Mouse (Mus musculus): ENCODE data around the gene Zcchc24. TPM values are rescaled to one million over a fixed set of nuclear protein-coding genes. Genes with fewer than 3 reads are reported as not detected.

Zcchc24 gene
- polyA plus RNA-seq, 1 experiment from 2014 or later, result 4.3 TPM

DNA sequence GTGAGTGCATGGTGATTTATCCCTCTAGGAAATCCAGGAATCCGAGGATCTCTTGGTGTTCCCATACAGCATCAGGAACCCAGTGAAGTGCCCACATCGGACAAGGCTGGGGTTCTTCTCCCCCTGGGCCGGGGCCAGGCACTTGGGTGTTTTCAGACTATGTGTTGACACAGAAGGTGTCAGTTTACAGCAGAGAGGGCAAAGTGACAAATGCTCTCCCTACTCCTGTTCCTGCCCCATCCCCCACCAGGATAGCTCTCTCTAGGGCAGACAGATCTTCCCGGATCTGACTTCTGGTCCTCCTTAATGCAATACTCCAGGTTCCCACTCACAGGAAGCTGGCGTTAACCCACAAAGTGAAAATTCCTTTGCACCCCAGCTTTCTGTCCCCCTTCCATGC is 5.3 kb upstream of the Zcchc24 start:
- WGBS (ENCODE audit: insufficient replicate concordance), result 35% methylated on average over 5 of the region's 5 CpGs
- DNase-seq, result no peak
- Histone ChIP-seq H3K4me1 (replicated peaks) (peaks cover 23% of the 10 kb centered on the region), H3K27ac (0 out of 2 replicates have a peak overlapping the region, but pooled peaks have one; percentile 18), H3K9ac (no peak overlapping the region), H3K36me3 (no peaks in the 10 kb centered on the region), H3K9me3 (replicated peaks) (no peaks in the 10 kb centered on the region), H3K4me2 (no peak overlapping the region), H3K4me3 (replicated peaks) (no peak overlapping the region), H3K27me3 (peaks cover 6% of the 10 kb centered on the region)
- ATAC-seq (ENCODE audit: low read depth), result peak; percentile 30; the same call in 1 of the 2 replicates

DNA sequence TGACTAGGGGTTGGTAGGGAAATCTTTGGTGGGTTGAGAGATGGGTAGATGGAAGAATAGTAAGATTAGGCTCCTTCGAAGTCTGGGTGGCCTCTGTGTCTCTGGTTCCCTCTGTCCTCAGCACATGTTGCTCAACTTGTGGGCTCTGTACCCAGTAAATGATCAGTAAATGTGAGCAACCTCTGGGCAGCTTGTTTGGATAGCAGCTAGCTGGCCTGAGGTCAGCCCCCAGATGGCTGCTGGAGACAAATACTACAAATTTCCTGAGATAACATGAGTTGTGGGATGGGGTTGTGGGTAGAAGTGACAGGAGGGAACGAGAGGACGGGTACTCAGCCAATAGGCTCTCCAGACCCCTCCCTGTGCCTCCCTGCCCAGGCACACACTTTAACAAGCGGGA is 4.2 kb upstream of the Zcchc24 start:
- DNase-seq (no peak), ATAC-seq (ENCODE audit: low read depth) (no peak)
- H3K36me3 ChIP-seq, result no peaks in the 10 kb centered on the region
- no peak overlapping the region for H3K4me2 ChIP-seq
- no peak overlapping the region for H3K9ac ChIP-seq
- peaks cover 34% of the 10 kb centered on the region for H3K4me1 ChIP-seq (replicated peaks)
- 12% methylated on average over 4 of the region's 4 CpGs for WGBS (ENCODE audit: insufficient replicate concordance)
- H3K27me3 ChIP-seq, result peaks cover 15% of the 10 kb centered on the region
- H3K9me3 ChIP-seq (replicated peaks), result no peaks in the 10 kb centered on the region
- peak overlapping the region; percentile 29; the same call in 1 of the 2 replicates for H3K27ac ChIP-seq
- no peak overlapping the region for H3K4me3 ChIP-seq (replicated peaks)

DNA sequence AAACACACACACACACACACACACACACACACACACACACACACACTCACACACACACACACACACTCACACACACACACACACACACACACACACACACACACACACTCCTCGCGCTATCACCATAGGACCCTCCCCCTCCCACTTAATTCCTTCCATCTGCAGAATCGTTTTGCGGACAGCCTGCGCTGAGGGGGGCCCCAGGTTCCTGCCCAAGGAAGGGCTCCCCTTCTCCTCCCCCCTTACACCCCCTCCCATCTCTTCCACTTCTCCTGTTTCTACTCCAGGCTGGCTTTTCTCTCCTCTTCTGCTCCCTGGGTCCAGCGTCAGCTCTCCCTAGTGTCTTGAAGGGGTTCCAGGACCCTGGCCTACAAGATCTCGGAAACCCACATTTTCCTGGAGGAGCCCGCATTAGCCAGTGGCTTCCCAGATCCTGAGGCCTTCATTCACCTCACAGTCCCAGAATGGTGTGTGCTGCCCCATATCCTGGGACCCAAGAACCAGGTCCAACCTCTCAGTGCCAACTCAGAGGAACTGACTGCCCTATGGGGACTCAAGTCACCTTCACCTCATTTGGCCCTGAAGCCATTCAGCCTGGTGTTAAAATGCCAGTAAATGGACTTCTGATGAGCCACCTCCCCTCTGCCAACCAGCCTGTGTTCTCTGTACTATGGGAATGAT is 927 bp upstream of the Zcchc24 start:
- peaks cover 57% of the 10 kb centered on the region for H3K4me1 ChIP-seq (replicated peaks)
- H3K27me3 ChIP-seq, result peaks cover 23% of the 10 kb centered on the region
- H3K4me2 ChIP-seq, result no peak overlapping the region
- no peaks in the 10 kb centered on the region for H3K36me3 ChIP-seq
- H3K4me3 ChIP-seq (replicated peaks), result no peak overlapping the region
- no peaks in the 10 kb centered on the region for H3K9me3 ChIP-seq (replicated peaks)
- DNase-seq (no peak), ATAC-seq (ENCODE audit: low read depth) (no peak)
- 38% methylated on average over 8 of the region's 8 CpGs for WGBS (ENCODE audit: insufficient replicate concordance)
- no peak overlapping the region for H3K27ac ChIP-seq
- H3K9ac ChIP-seq, result no peak overlapping the region

DNA sequence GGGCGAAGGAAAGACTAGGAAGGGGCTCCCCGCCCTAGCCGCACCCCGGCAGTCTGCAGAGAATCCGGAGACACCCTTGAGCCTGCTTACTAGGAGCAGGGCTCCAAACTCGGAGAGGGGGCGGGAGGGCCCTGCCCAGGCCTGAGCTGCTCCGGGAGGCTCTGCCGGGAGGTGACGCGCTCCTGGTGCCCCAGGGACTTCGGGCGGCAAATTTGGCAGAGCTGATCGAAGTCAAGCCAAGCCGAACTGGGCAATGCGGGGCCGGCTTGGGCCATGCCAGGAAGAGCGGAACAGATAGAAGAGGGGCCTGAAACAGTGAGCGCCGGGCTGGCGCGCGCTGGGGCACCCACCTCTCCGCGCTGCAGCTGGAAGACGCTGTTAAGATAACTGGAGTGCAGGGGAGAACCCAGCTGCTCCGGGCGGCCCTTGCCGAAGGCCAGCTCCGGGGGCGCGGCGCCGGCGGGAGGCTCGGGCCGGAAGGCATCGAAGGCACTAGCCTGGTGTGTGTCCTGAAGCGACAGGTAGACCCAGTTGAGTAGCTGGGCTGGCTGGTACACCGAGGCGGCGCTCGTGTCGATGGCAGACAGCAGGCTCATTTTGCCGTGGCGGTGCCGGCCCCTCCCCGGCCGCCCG is 462 bp downstream of the Zcchc24 start:
- H3K9me3 ChIP-seq (replicated peaks), result no peaks in the 10 kb centered on the region
- DNase-seq, result peak; percentile 15
- ATAC-seq (ENCODE audit: low read depth), result peak; percentile 59
- H3K4me2 ChIP-seq, result peak overlapping the region; percentile 94
- peaks cover 23% of the 10 kb centered on the region for H3K27me3 ChIP-seq
- H3K36me3 ChIP-seq, result no peaks in the 10 kb centered on the region
- H3K27ac ChIP-seq, result peak overlapping the region; percentile 73
- peak overlapping the region; percentile 68 for H3K4me3 ChIP-seq (replicated peaks)
- peaks cover 45% of the 10 kb centered on the region for H3K4me1 ChIP-seq (replicated peaks)
- under 1% methylated on average over 50 of the region's 50 CpGs for WGBS (ENCODE audit: insufficient replicate concordance)
- H3K9ac ChIP-seq, result peak overlapping the region; percentile 75

DNA sequence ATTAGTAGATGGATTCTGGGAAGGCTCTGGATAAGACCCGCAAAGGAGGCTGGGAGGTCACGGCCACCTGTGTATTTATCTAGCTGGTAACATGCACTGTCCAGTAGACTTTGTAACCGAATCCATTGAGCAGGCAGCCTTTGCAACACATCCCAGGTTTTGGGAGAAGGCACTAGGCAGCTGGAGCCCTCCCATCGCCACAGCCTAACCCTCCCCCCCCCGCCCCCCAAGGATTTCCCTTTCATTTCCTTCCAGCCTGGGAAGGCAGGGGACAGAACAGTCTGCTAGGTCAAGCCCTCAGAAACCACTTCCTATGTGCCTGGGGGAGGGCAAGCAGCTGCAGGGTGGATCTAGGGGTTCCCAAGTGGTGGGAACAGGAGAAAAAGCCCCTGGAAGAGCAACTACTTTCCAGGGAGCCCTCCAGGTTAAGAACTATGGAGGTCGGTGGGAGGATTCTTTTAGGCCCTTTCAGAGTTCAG is 1.1 kb downstream of the Zcchc24 start:
- DNase-seq (no peak), ATAC-seq (ENCODE audit: low read depth) (peak; percentile 18; the same call in 1 of the 2 replicates)
- Histone ChIP-seq H3K4me2 (peak overlapping the region; percentile 94), H3K4me3 (replicated peaks) (peak overlapping the region; percentile 68), H3K27me3 (peaks cover 23% of the 10 kb centered on the region), H3K4me1 (replicated peaks) (peaks cover 38% of the 10 kb centered on the region), H3K36me3 (no peaks in the 10 kb centered on the region), H3K27ac (peak overlapping the region; percentile 73), H3K9me3 (replicated peaks) (no peaks in the 10 kb centered on the region), H3K9ac (peak overlapping the region; percentile 75)
- 10% methylated on average over 6 of the region's 6 CpGs for WGBS (ENCODE audit: insufficient replicate concordance)

DNA sequence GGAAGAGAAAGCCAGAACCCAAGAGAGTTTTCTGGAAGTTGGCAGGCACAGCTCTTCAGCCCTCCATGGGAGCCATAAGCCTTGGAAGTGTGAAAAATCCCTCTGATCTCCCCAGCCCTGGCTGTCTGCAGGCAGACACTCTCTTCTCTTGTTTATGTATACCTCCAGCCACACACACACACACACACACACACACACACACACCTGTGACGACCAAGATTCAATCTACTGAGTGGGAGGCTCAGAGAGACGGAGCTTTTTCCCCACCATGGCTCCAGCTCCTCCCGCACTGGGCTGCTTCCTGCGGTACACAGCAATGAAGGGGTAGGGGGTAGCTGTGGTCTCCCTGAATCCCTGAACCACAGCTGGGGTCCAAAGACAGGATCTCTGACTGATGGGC is 2.4 kb downstream of the Zcchc24 start:
- Histone ChIP-seq H3K9me3 (replicated peaks) (no peaks in the 10 kb centered on the region), H3K36me3 (no peaks in the 10 kb centered on the region), H3K4me2 (peak overlapping the region; percentile 94), H3K9ac (no peak overlapping the region), H3K27me3 (peaks cover 20% of the 10 kb centered on the region), H3K27ac (no peak overlapping the region), H3K4me1 (replicated peaks) (peaks cover 40% of the 10 kb centered on the region), H3K4me3 (replicated peaks) (0 out of 2 replicates have a peak overlapping the region, but pooled peaks have one; percentile 68)
- ATAC-seq (ENCODE audit: low read depth) (no peak), DNase-seq (no peak)
- 55% methylated on average over 4 of the region's 4 CpGs for WGBS (ENCODE audit: insufficient replicate concordance)

DNA sequence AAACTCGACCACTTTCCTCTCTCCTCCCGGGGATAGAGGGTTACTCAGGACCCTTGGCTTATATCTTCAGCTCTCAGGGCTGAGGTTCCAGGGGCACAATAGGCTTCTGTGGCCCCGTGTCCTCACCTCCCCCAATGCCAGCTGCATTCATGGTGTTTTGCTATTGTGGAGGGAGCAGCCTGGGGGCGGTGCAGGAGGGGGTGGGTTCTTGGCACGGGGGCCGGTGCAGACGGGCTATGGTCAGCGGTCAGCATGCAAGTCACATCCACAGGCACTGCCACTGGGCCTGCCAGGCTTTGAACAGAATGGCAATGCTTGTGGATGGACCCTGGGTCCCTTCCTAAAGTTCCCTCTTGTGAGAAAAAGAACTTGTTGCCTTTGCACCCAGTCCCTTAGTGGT is 2.9 kb downstream of the Zcchc24 start:
- Histone ChIP-seq H3K9me3 (replicated peaks) (no peaks in the 10 kb centered on the region), H3K36me3 (no peaks in the 10 kb centered on the region), H3K4me2 (peak overlapping the region; percentile 94), H3K9ac (no peak overlapping the region), H3K4me3 (replicated peaks) (no peak overlapping the region), H3K4me1 (replicated peaks) (peaks cover 45% of the 10 kb centered on the region), H3K27me3 (peaks cover 18% of the 10 kb centered on the region), H3K27ac (no peak overlapping the region)
- WGBS (ENCODE audit: insufficient replicate concordance), result 49% methylated on average over 8 of the region's 8 CpGs
- no peak for DNase-seq
- no peak for ATAC-seq (ENCODE audit: low read depth)

DNA sequence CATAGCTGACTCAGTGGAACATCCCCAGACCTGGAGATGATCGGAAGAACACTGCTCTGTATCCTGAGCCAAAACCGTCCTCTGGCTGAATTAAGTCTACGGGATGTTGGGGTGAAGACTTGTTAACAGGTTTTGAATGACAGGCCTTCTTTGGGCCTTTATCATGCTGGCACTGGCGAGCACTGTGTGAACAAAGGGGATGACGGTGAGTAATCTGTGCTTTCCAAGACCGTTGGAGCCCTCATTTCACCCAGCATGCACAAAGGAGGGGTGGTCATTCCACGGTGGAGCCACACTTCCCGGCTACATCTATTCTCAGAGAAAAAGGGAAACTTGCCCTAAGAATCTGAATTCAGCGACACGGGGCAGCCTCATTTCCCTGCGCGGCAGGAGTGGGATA is 3.7 kb downstream of the Zcchc24 start:
- Histone ChIP-seq H3K9me3 (replicated peaks) (no peaks in the 10 kb centered on the region), H3K4me3 (replicated peaks) (no peak overlapping the region), H3K4me2 (no peak overlapping the region), H3K9ac (no peak overlapping the region), H3K36me3 (no peaks in the 10 kb centered on the region), H3K27me3 (peaks cover 18% of the 10 kb centered on the region), H3K4me1 (replicated peaks) (peaks cover 49% of the 10 kb centered on the region), H3K27ac (no peak overlapping the region)
- 72% methylated on average over 12 of the region's 12 CpGs for WGBS (ENCODE audit: insufficient replicate concordance)
- ATAC-seq (ENCODE audit: low read depth), result no peak
- no peak for DNase-seq

DNA sequence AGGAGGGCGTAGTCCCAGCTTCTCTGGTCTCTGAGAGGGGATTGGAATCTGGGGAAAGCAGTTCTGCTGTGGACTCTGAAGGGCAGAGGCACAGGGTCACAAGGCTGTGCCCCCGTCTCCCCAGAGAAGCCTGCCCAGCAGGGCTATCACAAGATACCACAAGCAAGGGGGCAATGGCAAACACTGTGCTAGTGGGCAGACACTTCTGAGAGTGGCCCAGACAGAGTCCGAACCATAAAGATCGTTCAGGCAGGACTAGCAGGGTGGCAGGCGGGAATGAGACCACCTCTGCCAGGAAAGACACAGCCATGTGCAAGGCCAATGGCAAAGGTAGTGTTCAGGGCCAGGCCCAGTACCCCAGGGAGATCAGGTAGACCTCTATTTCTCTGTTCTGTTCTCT is 7.7 kb downstream of the Zcchc24 start:
- Histone ChIP-seq H3K27me3 (no peaks in the 10 kb centered on the region), H3K4me1 (replicated peaks) (peaks cover 26% of the 10 kb centered on the region), H3K27ac (no peak overlapping the region), H3K36me3 (no peaks in the 10 kb centered on the region), H3K4me2 (no peak overlapping the region), H3K9me3 (replicated peaks) (no peaks in the 10 kb centered on the region), H3K4me3 (replicated peaks) (no peak overlapping the region), H3K9ac (no peak overlapping the region)
- no peak for ATAC-seq (ENCODE audit: low read depth)
- WGBS (ENCODE audit: insufficient replicate concordance), result 63% methylated on average over 5 of the region's 5 CpGs
- no peak for DNase-seq

DNA sequence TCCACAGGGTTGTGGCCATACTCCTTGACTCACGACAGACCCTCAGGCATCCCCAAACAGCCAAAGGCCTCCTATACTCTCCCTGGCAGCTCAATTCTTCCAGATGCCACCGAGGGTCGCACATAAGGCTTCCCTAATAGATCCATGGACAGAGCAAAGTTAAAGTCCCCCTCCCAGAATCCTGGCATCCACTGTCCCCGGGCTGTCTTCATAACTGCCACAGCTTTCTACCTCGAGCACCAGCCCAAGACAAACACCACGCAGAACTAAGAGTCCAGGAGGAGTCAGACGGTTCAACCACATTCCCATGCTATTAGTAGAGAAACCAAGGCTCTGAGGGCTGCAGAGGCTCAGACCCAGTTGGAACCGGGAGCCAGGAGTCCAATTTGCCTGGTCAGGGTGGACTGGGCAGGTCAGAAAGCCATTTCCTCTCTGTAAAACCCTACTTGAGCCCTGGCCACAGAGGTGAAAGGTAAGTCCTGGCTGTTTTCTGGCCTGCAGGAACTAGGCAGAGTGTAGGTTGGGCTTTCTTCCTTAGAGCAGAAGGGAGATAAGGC is 8.8 kb downstream of the Zcchc24 start:
- 48% methylated on average over 8 of the region's 8 CpGs for WGBS (ENCODE audit: insufficient replicate concordance)
- no peaks in the 10 kb centered on the region for H3K9me3 ChIP-seq (replicated peaks)
- peaks cover 6% of the 10 kb centered on the region for H3K36me3 ChIP-seq
- no peak for DNase-seq
- no peak overlapping the region for H3K9ac ChIP-seq
- H3K4me3 ChIP-seq (replicated peaks), result no peak overlapping the region
- H3K27ac ChIP-seq, result no peak overlapping the region
- no peak for ATAC-seq (ENCODE audit: low read depth)
- H3K4me1 ChIP-seq (replicated peaks), result peaks cover 20% of the 10 kb centered on the region
- H3K4me2 ChIP-seq, result no peak overlapping the region
- no peaks in the 10 kb centered on the region for H3K27me3 ChIP-seq

DNA sequence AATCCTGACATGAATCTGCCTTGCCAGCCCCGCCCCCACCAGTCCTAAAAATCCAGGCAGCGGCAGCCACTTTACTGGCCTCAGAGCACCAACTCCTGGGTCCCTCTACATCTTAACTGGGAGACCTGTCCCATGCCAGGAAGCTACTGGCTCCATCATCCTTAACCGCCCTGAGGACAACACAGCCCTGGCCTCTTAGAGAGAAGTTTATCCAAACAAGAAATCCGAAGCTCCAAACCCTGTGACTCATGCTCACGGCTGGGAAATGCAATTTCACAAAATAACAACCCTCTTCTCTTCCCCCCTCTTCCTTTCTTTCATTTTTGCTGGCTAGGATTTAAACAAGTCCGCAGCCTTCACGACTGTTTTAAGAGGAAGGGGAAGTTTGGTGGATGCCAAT is 9.3 kb downstream of the Zcchc24 start:
- Histone ChIP-seq H3K36me3 (peaks cover 9% of the 10 kb centered on the region), H3K9ac (no peak overlapping the region), H3K4me1 (replicated peaks) (peaks cover 20% of the 10 kb centered on the region), H3K4me2 (no peak overlapping the region), H3K27me3 (no peaks in the 10 kb centered on the region), H3K9me3 (replicated peaks) (no peaks in the 10 kb centered on the region), H3K4me3 (replicated peaks) (no peak overlapping the region), H3K27ac (no peak overlapping the region)
- 40% methylated on average over 7 of the region's 7 CpGs for WGBS (ENCODE audit: insufficient replicate concordance)
- DNase-seq (no peak), ATAC-seq (ENCODE audit: low read depth) (no peak)

Measured in liver, embryonic 13.5 days (tissue).